Mouse (Mus musculus) embryonic facial prominence, embryonic 14.5 days (tissue): ENCODE results near the gene Gadd45gip1. TPM values are rescaled to one million over a fixed set of nuclear protein-coding genes. Genes with fewer than 3 reads are reported as not detected.
A peak's percentile ranks its signal among the peaks of the same experiment; 100 is the strongest.
"Not testable (repeated sequence)": the region's sequence is repeated elsewhere in the genome, so short reads cannot be mapped to it uniquely, and the experiment has no call there.

Source experiments
- ATAC-seq: fragments of 200-750 bp; cut with Nextera tagmentation; 2 replicates; pipeline ENCODE4 v1.8.0; 2017; ENCODE audit warnings: low read depth, moderate number of reproducible peaks, moderate TSS enrichment
- DNase-seq: peaks from one replicate; pipeline ENCODE4 v3.0.0-alpha.2; 2015; ENCODE audit warnings: low spot score
- H3K27ac ChIP-seq: fragments of 300-500 bp; sonication (generic); replicated peaks from 2 replicates; pipeline ENCODE4 v1.5.1; 2014; ENCODE audit warnings: low read depth, mild to moderate bottlenecking, low read length, moderate library complexity
- H3K27me3 ChIP-seq: fragments of 300-500 bp; sonication (generic); replicated peaks from 2 replicates; pipeline ENCODE4 v1.6.1; 2014; ENCODE audit warnings: low read length; ENCODE audit not compliant: control insufficient read depth, insufficient read depth
- H3K36me3 ChIP-seq: fragments of 300-500 bp; sonication (generic); 2 replicates; pipeline ENCODE4 v1.6.1; 2014; ENCODE audit warnings: low read length, mixed read lengths; ENCODE audit not compliant: control insufficient read depth, insufficient read depth
- H3K4me1 ChIP-seq: fragments of 300-500 bp; sonication (generic); 2 replicates; pipeline ENCODE4 v1.6.1; 2014; ENCODE audit warnings: antibody characterized with exemption, low read length; ENCODE audit not compliant: control insufficient read depth, insufficient read depth
- H3K4me2 ChIP-seq: fragments of 300-500 bp; sonication (generic); 2 replicates; pipeline ENCODE4 v1.6.1; 2014; ENCODE audit warnings: low read depth, mild to moderate bottlenecking, low read length, moderate library complexity, mixed read lengths
- H3K4me3 ChIP-seq: fragments of 300-500 bp; sonication (generic); 2 replicates; pipeline ENCODE4 v1.5.1; 2014; ENCODE audit warnings: low read depth, mild to moderate bottlenecking, low read length
- H3K9ac ChIP-seq: fragments of 300-500 bp; sonication (generic); 2 replicates; pipeline ENCODE4 v1.6.1; 2014; ENCODE audit warnings: low read depth, mild to moderate bottlenecking, low read length, moderate library complexity, mixed read lengths
- H3K9me3 ChIP-seq: fragments of 300-500 bp; sonication (generic); 2 replicates; pipeline ENCODE4 v1.6.1; 2016; ENCODE audit warnings: low read length; ENCODE audit not compliant: control insufficient read depth
- WGBS: fragments of 180-500 bp; shearing (Covaris S2); extraction: QIAGEN DNeasy Blood & Tissue Kit; methylation state at CpG from one replicate; pipeline ENCODE4 v1.1.7; 2014; 5-methylcytosine and 5-hydroxymethylcytosine counted together
- polyA plus RNA-seq: library from polyadenylated mRNA; unstranded; fragments of >200 nt; fragmentation: Nextera tagmentation; extraction: Ambion mirVana; gene quantifications from 2 replicates; pipeline ENCODE4 v1.2.1, GENCODE M21; 2014

Gene Gadd45gip1
- polyA plus RNA-seq, 1 experiment from 2014 or later = 41.5 TPM

- WGBS = 86% methylated on average over 3 of the region's 3 CpGs
Measured at GRCm38 (mm10) chr8:84813830-84814229, 17.5 kb upstream of the Gadd45gip1 start.

GRCm38 (mm10) chr8:84814240-84814554, 17.1 kb upstream of the Gadd45gip1 start:
- WGBS = 81% methylated on average over 11 of the region's 11 CpGs
- H3K9ac ChIP-seq = no peak overlapping the region
- H3K27ac ChIP-seq = no peak overlapping the region
- no peaks in the 10 kb centered on the region for H3K9me3 ChIP-seq
- no peak overlapping the region for H3K4me3 ChIP-seq
- no peak overlapping the region for H3K4me2 ChIP-seq
- ATAC-seq = no peak
- no peaks in the 10 kb centered on the region for H3K36me3 ChIP-seq
- H3K4me1 ChIP-seq = peaks cover 9% of the 10 kb centered on the region
- H3K27me3 ChIP-seq = peaks cover 4% of the 10 kb centered on the region
- DNase-seq = no peak

More at GRCm38 (mm10) chr8:84813830-84814229, 17.5 kb upstream of the Gadd45gip1 start:
- H3K4me2 ChIP-seq = no peak overlapping the region
- no peak overlapping the region for H3K27ac ChIP-seq
- H3K36me3 ChIP-seq = no peaks in the 10 kb centered on the region
- H3K4me1 ChIP-seq = peaks cover 9% of the 10 kb centered on the region
- H3K4me3 ChIP-seq = no peak overlapping the region
- no peak overlapping the region for H3K9ac ChIP-seq
- no peak for ATAC-seq
- DNase-seq = no peak
- peaks cover 4% of the 10 kb centered on the region for H3K27me3 ChIP-seq
- no peaks in the 10 kb centered on the region for H3K9me3 ChIP-seq

- WGBS = 46% methylated on average over 18 of the region's 19 CpGs
Measured at GRCm38 (mm10) chr8:84814555-84815441, 16.5 kb upstream of the Gadd45gip1 start.

GRCm38 (mm10) chr8:84815547-84815946, 15.8 kb upstream of the Gadd45gip1 start:
- Histone ChIP-seq H3K4me2 (no peak overlapping the region), H3K9ac (no peak overlapping the region), H3K36me3 (no peaks in the 10 kb centered on the region), H3K4me3 (no peak overlapping the region), H3K27ac (no peak overlapping the region), H3K4me1 (peaks cover 8% of the 10 kb centered on the region), H3K27me3 (peaks cover 4% of the 10 kb centered on the region), H3K9me3 (no peaks in the 10 kb centered on the region)
- WGBS = 11% methylated on average over 9 of the region's 9 CpGs
- peak; percentile 87 for DNase-seq
- peak; percentile 71 for ATAC-seq

More at GRCm38 (mm10) chr8:84814555-84815441, 16.5 kb upstream of the Gadd45gip1 start:
- Histone ChIP-seq H3K4me2 (no peak overlapping the region), H3K4me1 (peaks cover 9% of the 10 kb centered on the region), H3K36me3 (no peaks in the 10 kb centered on the region), H3K27me3 (peaks cover 4% of the 10 kb centered on the region), H3K4me3 (no peak overlapping the region), H3K27ac (no peak overlapping the region), H3K9ac (no peak overlapping the region), H3K9me3 (no peaks in the 10 kb centered on the region)
- DNase-seq (no peak), ATAC-seq (no peak)

GRCm38 (mm10) chr8:84816117-84816516, 15.2 kb upstream of the Gadd45gip1 start:
- Histone ChIP-seq H3K4me3 (no peak overlapping the region), H3K9me3 (no peaks in the 10 kb centered on the region), H3K36me3 (no peaks in the 10 kb centered on the region), H3K9ac (no peak overlapping the region), H3K4me1 (peaks cover 4% of the 10 kb centered on the region), H3K4me2 (no peak overlapping the region), H3K27ac (no peak overlapping the region), H3K27me3 (peaks cover 4% of the 10 kb centered on the region)
- WGBS = 74% methylated on average over 17 of the region's 17 CpGs
- no peak for ATAC-seq
- DNase-seq = no peak

GRCm38 (mm10) chr8:84822723-84823122, 8.6 kb upstream of the Gadd45gip1 start, which contains the start of gene Dand5:
Dand5 (minus strand) TSS chr8:84822823.
- no peaks in the 10 kb centered on the region for H3K27me3 ChIP-seq
- H3K4me2 ChIP-seq = peak within 1 kb of the TSS; percentile 46
- H3K27ac ChIP-seq = no peak within 1 kb of the TSS
- H3K4me1 ChIP-seq = no peaks in the 10 kb centered on the region
- peak within 1 kb of the TSS; percentile 22 for H3K4me3 ChIP-seq
- 45% methylated on average over 3 of the region's 3 CpGs for WGBS
- no peaks in the 10 kb centered on the region for H3K9me3 ChIP-seq
- no peaks in the 10 kb centered on the region for H3K36me3 ChIP-seq
- ATAC-seq (no peak; the same call in 1 of the 2 replicates), DNase-seq (no peak)
- no peak within 1 kb of the TSS for H3K9ac ChIP-seq

GRCm38 (mm10) chr8:84823653-84824052, 7.7 kb upstream of the Gadd45gip1 start:
- peak overlapping the region; percentile 22 for H3K4me3 ChIP-seq

GRCm38 (mm10) chr8:84825636-84826035, 5.7 kb upstream of the Gadd45gip1 start:
- Histone ChIP-seq H3K9ac (no peak overlapping the region), H3K36me3 (no peaks in the 10 kb centered on the region), H3K27ac (no peak overlapping the region), H3K4me3 (no peak overlapping the region), H3K4me2 (no peak overlapping the region), H3K9me3 (no peaks in the 10 kb centered on the region), H3K4me1 (no peaks in the 10 kb centered on the region), H3K27me3 (no peaks in the 10 kb centered on the region)
- 55% methylated on average over 4 of the region's 4 CpGs for WGBS
- no peak for DNase-seq
- no peak for ATAC-seq

More at GRCm38 (mm10) chr8:84823653-84824052, 7.7 kb upstream of the Gadd45gip1 start:
- WGBS = 0% methylated on average over 11 of the region's 18 CpGs
- Histone ChIP-seq H3K4me1 (no peaks in the 10 kb centered on the region), H3K27ac (no peak overlapping the region), H3K36me3 (no peaks in the 10 kb centered on the region), H3K9me3 (no peaks in the 10 kb centered on the region), H3K27me3 (no peaks in the 10 kb centered on the region), H3K4me2 (peak overlapping the region; percentile 46), H3K9ac (no peak overlapping the region)
- DNase-seq = peak; percentile 89
- ATAC-seq = peak; percentile 82

GRCm38 (mm10) chr8:84826518-84826917, 4.8 kb upstream of the Gadd45gip1 start:
- not testable (repeated sequence) for H3K27ac ChIP-seq, H3K4me2 ChIP-seq, H3K9ac ChIP-seq, H3K36me3 ChIP-seq, H3K27me3 ChIP-seq, H3K4me3 ChIP-seq, DNase-seq, ATAC-seq, H3K4me1 ChIP-seq, H3K9me3 ChIP-seq
- WGBS = 89% methylated on average over 2 of the region's 2 CpGs
